Mouse (Mus musculus) testis, adult 2 months (tissue): ENCODE measurements around the gene Ispd. TPM values are rescaled to one million over a fixed set of nuclear protein-coding genes. Genes with fewer than 3 reads are reported as not detected.

Source experiments
- H3K27ac ChIP-seq: fragments of 200-500 bp; 2 replicates; pipeline ENCODE4 v1.5.1; 2012; ENCODE audit warnings: low read depth, low read length; ENCODE audit not compliant: control insufficient read depth, insufficient read depth
- H3K27me3 ChIP-seq: fragments of 200-500 bp; 2 replicates; pipeline ENCODE4 v1.6.1; 2012; ENCODE audit warnings: mild to moderate bottlenecking, low read length, moderate library complexity; ENCODE audit not compliant: control insufficient read depth, insufficient read depth
- H3K36me3 ChIP-seq: fragments of 200-500 bp; 2 replicates; pipeline ENCODE4 v1.6.1; 2012; ENCODE audit warnings: mild to moderate bottlenecking, low read length; ENCODE audit not compliant: control insufficient read depth, insufficient read depth
- H3K4me1 ChIP-seq: fragments of 200-500 bp; 2 replicates; pipeline ENCODE4 v1.6.1; 2012; ENCODE audit warnings: low read length; ENCODE audit not compliant: control insufficient read depth, insufficient read depth
- H3K4me3 ChIP-seq: fragments of 200-500 bp; 2 replicates; pipeline ENCODE4 v1.5.1; 2012; ENCODE audit warnings: low read depth, mild to moderate bottlenecking, low read length, moderate library complexity, mixed read lengths; ENCODE audit not compliant: control insufficient read depth
- CTCF ChIP-seq: fragments of 200-500 bp; IDR thresholded peaks from 2 replicates; pipeline ENCODE4 v1.5.1; 2012; ENCODE audit warnings: low read depth, mild to moderate bottlenecking, inconsistent platforms, low read length, moderate library complexity; ENCODE audit not compliant: control insufficient read depth, insufficient read depth, insufficient replicate concordance
- POLR2A ChIP-seq: fragments of 200-500 bp; IDR thresholded peaks from 2 replicates; pipeline ENCODE4 v1.6.1; 2012; ENCODE audit warnings: low read depth, mild to moderate bottlenecking, inconsistent platforms, low read length, moderate library complexity; ENCODE audit not compliant: control insufficient read depth
- polyA plus RNA-seq: library from polyadenylated mRNA; depleted of rRNA; stranded (reverse); fragments of >200 nt; gene quantifications from 2 replicates; pipeline ENCODE4 v1.2.3, GENCODE M21; 2012

Ispd gene
- polyA plus RNA-seq, 1 experiment: 1.8 TPM

DNA sequence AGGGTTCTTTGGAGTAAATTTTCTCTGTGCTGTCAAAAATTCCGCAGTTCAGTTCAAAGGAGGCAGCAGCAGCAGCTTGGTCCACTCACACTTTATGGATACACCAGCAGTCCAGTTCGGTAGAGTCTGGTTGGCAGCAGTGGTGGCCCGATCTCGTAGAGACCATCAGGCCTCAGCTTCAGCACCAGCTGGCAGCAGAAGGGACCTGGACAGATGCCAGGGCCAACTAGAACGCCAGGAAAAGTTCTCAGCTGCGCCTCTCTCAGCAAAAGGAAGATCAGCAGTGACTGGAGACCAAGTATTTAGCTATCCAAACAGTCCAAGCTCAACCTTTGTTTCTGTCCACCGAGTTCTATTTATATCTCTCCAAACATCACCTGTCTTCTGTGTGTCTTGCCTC lies 281.2 kb downstream of the Ispd start:
- no peaks in the 10 kb centered on the region for H3K27me3 ChIP-seq
- no peak overlapping the region for H3K4me3 ChIP-seq
- H3K4me1 ChIP-seq: no peaks in the 10 kb centered on the region
- TF ChIP-seq CTCF (no peak), POLR2A (no peak)
- no peaks in the 10 kb centered on the region for H3K36me3 ChIP-seq
- no peak overlapping the region for H3K27ac ChIP-seq

DNA sequence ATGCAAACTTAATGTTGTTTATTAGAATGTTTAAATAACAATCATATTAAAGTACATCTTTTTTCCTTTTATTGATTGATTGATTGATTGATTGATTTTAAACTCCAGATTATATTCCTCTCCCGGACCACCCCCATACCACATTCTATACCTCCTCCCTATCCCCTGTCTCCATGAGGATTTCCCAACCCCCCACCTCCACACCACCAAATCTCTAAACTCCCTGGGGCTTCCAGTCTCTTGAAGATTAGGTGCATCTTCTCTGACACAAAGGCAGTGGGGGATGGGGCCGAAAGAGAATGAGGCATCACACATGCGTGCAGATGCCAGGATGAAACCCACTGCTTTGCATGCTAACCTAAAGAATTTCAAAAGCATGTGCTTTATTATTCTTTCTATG lies 283.5 kb downstream of the Ispd start:
- Histone ChIP-seq H3K27ac (no peak overlapping the region), H3K4me3 (no peak overlapping the region), H3K4me1 (no peaks in the 10 kb centered on the region), H3K27me3 (no peaks in the 10 kb centered on the region), H3K36me3 (no peaks in the 10 kb centered on the region)
- TF ChIP-seq CTCF: no peak
- no peak for TF ChIP-seq POLR2A

DNA sequence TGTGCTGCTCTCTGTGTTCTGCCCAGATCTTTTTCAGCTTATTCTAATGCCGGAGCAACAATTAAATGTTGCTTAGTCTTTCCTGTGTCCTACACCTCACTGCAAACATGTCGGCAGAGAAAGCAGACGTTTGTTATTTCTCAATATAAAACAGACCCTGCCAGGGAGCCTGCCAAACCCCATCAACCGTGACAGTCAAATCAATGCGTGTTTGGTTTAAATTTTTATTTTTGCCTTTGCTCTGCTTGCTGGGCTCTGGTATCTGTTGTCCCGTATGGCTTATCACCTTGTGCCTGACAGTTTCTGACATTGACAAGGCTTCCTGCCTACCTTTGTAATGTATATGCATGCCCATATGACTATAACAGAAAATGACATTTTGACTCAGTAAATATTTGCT lies 285.5 kb downstream of the Ispd start:
- Histone ChIP-seq H3K36me3 (no peaks in the 10 kb centered on the region), H3K4me3 (no peak overlapping the region), H3K4me1 (no peaks in the 10 kb centered on the region), H3K27me3 (no peaks in the 10 kb centered on the region), H3K27ac (no peak overlapping the region)
- TF ChIP-seq POLR2A (no peak), CTCF (no peak)

DNA sequence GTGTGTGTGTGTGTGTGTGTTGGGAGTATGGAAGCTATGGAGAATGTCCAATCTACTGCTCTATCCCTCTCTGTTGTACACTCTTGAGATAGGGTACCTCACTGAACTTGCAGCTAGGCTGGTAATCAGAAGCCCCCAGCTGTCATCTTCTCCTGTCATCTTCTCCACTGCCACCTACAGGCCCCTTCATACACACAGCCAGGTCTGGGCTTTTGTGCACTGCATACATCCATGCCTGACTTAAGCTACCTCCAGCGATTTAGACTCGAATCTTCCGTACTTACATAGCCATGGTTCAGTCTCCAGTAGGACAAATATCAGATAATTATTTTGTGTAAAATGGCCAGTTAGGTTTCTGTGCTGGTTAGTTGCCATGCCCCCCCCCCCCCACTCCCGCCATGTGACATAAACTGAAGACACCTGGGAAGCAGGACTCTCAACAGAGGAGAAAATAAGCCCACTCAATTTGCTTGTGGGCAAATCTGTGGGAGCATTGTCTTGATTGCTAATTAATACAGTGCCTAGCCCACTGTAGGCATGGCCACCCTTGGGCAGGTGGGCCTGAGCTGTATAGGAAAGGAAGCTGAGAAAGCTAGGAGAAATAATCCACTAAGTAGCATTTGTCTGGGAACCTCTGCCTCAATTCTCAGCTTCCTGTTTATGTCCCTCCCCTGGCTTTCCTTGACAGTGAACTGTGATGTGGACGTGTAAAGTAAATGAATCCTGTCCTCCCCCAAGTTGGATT lies 289.1 kb downstream of the Ispd start:
- no peak overlapping the region for H3K4me3 ChIP-seq
- TF ChIP-seq CTCF (no peak), POLR2A (no peak)
- no peaks in the 10 kb centered on the region for H3K36me3 ChIP-seq
- no peak overlapping the region for H3K27ac ChIP-seq
- H3K4me1 ChIP-seq: no peaks in the 10 kb centered on the region
- H3K27me3 ChIP-seq: no peaks in the 10 kb centered on the region

DNA sequence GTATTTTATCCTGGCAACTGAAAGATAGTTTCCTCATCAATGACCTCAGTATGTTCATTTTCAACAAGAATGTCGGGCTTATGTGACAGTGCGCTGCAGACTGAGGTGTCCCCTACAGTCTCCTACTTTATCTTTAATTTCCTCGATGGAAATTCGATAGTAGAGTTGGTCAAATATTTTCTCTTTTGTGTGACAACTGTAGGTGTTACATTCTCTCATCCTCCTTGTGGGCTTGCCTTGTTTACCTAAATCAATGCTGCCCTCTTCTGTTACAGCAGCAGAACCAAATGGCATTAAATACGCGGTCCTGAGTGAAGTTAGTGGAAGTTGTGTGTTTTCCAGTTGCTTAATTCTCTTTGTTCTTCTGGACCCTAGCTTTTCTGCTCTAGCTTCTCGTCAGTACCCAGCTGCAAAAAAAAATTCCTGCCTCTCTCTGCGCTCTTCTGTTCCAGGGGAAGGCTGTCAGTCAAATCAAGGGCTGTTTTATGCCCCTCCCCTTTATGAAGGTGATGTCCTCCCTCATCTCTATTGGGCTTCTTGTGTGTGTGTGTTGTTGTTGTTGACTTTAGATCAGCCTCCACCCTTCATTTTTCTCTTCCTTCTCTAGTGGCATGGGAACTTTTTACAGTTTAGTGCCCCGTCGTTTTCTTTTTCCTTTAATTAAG lies 289.8 kb downstream of the Ispd start:
- H3K27ac ChIP-seq: no peak overlapping the region
- no peak for TF ChIP-seq POLR2A
- TF ChIP-seq CTCF: no peak
- H3K27me3 ChIP-seq: no peaks in the 10 kb centered on the region
- no peaks in the 10 kb centered on the region for H3K4me1 ChIP-seq
- no peak overlapping the region for H3K4me3 ChIP-seq
- H3K36me3 ChIP-seq: no peaks in the 10 kb centered on the region

DNA sequence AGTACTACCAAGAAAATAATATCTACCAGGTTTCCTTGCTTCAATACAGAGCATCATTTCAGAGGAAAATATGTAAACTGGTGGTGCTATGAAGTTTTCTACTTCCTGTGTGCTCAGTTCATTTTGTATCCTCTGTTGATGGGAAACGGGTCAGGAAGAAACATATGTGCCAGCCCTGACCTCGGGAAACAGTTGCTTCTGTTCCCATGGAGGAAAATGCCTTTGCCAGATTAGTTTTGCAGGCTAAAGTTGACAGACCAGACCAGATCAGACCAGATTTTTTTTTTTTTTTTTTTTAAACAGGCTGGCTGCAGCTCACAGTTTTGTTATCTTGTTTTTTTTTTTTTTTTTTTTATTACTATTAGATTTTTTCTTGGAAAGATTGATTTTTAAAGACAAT lies 293.2 kb downstream of the Ispd start:
- TF ChIP-seq POLR2A (no peak), CTCF (no peak)
- H3K36me3 ChIP-seq: no peaks in the 10 kb centered on the region
- H3K27ac ChIP-seq: no peak overlapping the region
- no peaks in the 10 kb centered on the region for H3K27me3 ChIP-seq
- no peak overlapping the region for H3K4me3 ChIP-seq
- H3K4me1 ChIP-seq: no peaks in the 10 kb centered on the region

DNA sequence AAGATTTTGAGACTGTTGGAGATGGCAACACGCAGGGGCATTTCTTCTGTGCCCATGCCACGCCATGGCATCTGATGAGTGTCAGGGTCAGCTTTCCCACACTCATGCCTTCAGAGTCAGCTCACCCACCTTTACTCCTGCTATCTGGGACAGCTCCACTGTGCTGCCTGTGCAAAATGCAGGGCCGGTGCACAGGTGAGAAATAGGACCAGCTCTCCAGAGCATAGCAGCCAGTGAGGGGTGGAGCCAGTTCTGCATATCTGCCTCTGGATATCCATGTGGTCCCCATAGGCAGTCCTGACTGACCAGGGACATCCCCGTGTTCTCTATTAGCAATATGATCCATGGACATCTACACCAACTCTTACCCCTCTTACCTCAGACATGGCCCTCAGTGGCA lies 297.0 kb downstream of the Ispd start:
- H3K27me3 ChIP-seq: no peaks in the 10 kb centered on the region
- H3K27ac ChIP-seq: no peak overlapping the region
- H3K36me3 ChIP-seq: no peaks in the 10 kb centered on the region
- peak overlapping the region; percentile 69 for H3K4me3 ChIP-seq
- no peaks in the 10 kb centered on the region for H3K4me1 ChIP-seq
- no peak for TF ChIP-seq CTCF
- TF ChIP-seq POLR2A: no peak
